Mouse (Mus musculus) MEL (cell line): ENCODE measurements around the gene Kremen2.
A peak's percentile ranks its signal among the peaks of the same experiment; 100 is the strongest.

Source experiments
- CHD2 ChIP-seq: IDR thresholded peaks from 2 replicates; pipeline ENCODE4 v1.6.1; 2011; ENCODE audit warnings: low read length, improper control_type of control experiment
- CTCF ChIP-seq, 3 experiments: IDR thresholded peaks in 2 of 3; conservative IDR thresholded peaks in 1 of 3; 2 replicates each; pipeline ENCODE4 v1.5.1; 2011 to 2012; ENCODE audit warnings: low read length in 3 of 3, low read depth in 2 of 3, mild to moderate bottlenecking in 2 of 3, improper control_type of control experiment in 1 of 3, inconsistent platforms in 1 of 3, mixed read lengths in 1 of 3, moderate library complexity in 1 of 3; ENCODE audit not compliant: control insufficient read depth in 1 of 3, insufficient read depth in 1 of 3, poor library complexity in 1 of 3, severe bottlenecking in 1 of 3
- EP300 ChIP-seq, 2 experiments: IDR thresholded peaks; 2 replicates each; pipeline ENCODE4 v1.6.1; 2011; ENCODE audit warnings: improper control_type of control experiment in 2 of 2, low read length in 2 of 2, low read depth in 1 of 2, mild to moderate bottlenecking in 1 of 2
- ETS1 ChIP-seq: IDR thresholded peaks from 2 replicates; pipeline ENCODE4 v1.6.1; 2012; ENCODE audit warnings: low read depth, mild to moderate bottlenecking, inconsistent platforms, low read length, improper control_type of control experiment, moderate library complexity
- GABPA ChIP-seq: IDR thresholded peaks from 2 replicates; pipeline ENCODE4 v1.6.1; 2012; ENCODE audit warnings: low read depth, mild to moderate bottlenecking, inconsistent platforms, low read length, improper control_type of control experiment, moderate library complexity
- KAT2A ChIP-seq: conservative IDR thresholded peaks from 2 replicates; pipeline ENCODE4 v1.6.1; 2012; ENCODE audit warnings: low read depth, low read length, improper control_type of control experiment, inconsistent platforms
- MXI1 ChIP-seq: IDR thresholded peaks from 2 replicates; pipeline ENCODE4 v1.6.1; 2011; ENCODE audit warnings: mild to moderate bottlenecking, low read depth, low read length, improper control_type of control experiment
- NELFE ChIP-seq: IDR thresholded peaks from 2 replicates; pipeline ENCODE4 v1.6.1; 2011; ENCODE audit warnings: low read depth, low read length, improper control_type of control experiment
- POLR2A ChIP-seq, 2 experiments: IDR thresholded peaks; 2 replicates each; pipeline ENCODE4 v1.6.1; 2011 to 2012; ENCODE audit warnings: low read length in 2 of 2, mild to moderate bottlenecking in 2 of 2, control low read depth in 1 of 2, improper control_type of control experiment in 1 of 2, low read depth in 1 of 2, moderate library complexity in 1 of 2; ENCODE audit not compliant: control insufficient read depth in 1 of 2, insufficient read depth in 1 of 2, poor library complexity in 1 of 2
- POLR2AphosphoS2 ChIP-seq: IDR thresholded peaks from 2 replicates; pipeline ENCODE4 v1.6.1; 2011; ENCODE audit warnings: low read length, improper control_type of control experiment
- USF2 ChIP-seq, 2 experiments: IDR thresholded peaks; 2 replicates each; pipeline ENCODE4 v1.6.1; 2011 to 2012; ENCODE audit warnings: improper control_type of control experiment in 2 of 2, low read length in 2 of 2, borderline replicate concordance in 1 of 2, inconsistent platforms in 1 of 2, low read depth in 1 of 2, mild to moderate bottlenecking in 1 of 2; ENCODE audit not compliant: insufficient read depth in 1 of 2
- ZKSCAN1 ChIP-seq: IDR thresholded peaks from 2 replicates; pipeline ENCODE4 v1.6.1; 2012; ENCODE audit warnings: low read depth, mild to moderate bottlenecking, inconsistent platforms, low read length, improper control_type of control experiment, moderate library complexity
- ZMIZ1 ChIP-seq: IDR thresholded peaks from 2 replicates; pipeline ENCODE4 v1.6.1; 2012; ENCODE audit warnings: low read depth, mild to moderate bottlenecking, inconsistent platforms, low read length, improper control_type of control experiment, moderate library complexity

DNA sequence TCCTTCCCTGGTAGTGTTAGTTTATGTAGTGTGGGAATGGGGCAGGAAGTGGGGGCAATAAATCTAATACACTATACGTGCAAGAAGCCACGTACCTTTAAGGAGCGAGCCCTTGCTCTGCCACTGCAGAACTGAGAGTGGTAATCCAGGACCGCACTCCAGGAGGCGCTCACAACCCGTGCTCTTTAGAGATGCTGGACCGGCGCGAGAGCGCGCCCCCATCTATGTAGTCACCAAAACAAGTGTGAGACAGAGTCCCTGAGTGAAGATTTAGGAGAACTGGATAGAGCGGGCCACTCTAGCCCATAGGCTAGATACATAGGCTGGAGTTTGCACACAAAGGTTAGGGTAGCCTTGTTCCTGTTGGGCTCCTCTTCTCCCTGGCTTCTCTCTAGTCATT lies 28.5 kb upstream of the Kremen2 start:
- TF ChIP-seq CTCF (IDR thresholded peaks at IDR 0.05 in 2 of 3, conservative IDR thresholded peaks at IDR 0.05 in 1 of 3; ENCODE audit: control insufficient read depth in 1 of 3, insufficient read depth in 1 of 3, low read depth in 2 of 3, low read length in 3 of 3, poor library complexity in 1 of 3, severe bottlenecking in 1 of 3): peak; percentile 17 to 39 (median 24); a peak in 3 of 6 replicates
- no peak for TF ChIP-seq ETS1
- no peak for TF ChIP-seq ZKSCAN1
- no peak for TF ChIP-seq POLR2A (IDR thresholded peaks at IDR 0.05; ENCODE audit: control insufficient read depth in 1 of 2, insufficient read depth in 1 of 2, low read depth in 1 of 2, low read length in 2 of 2, poor library complexity in 1 of 2)
- TF ChIP-seq POLR2AphosphoS2: no peak
- no peak for TF ChIP-seq NELFE
- no peak for TF ChIP-seq CHD2
- no peak for TF ChIP-seq USF2 (IDR thresholded peaks at IDR 0.05; ENCODE audit: borderline replicate concordance in 1 of 2, insufficient read depth in 1 of 2, low read depth in 1 of 2, low read length in 2 of 2)
- TF ChIP-seq MXI1: no peak
- no peak for TF ChIP-seq KAT2A
- TF ChIP-seq ZMIZ1: no peak
- TF ChIP-seq GABPA: no peak
- TF ChIP-seq EP300 (IDR thresholded peaks at IDR 0.05; ENCODE audit: low read depth in 1 of 2, low read length in 2 of 2): no peak
